Mouse (Mus musculus): ENCODE measurements around the gene Slc25a26.

DNA sequence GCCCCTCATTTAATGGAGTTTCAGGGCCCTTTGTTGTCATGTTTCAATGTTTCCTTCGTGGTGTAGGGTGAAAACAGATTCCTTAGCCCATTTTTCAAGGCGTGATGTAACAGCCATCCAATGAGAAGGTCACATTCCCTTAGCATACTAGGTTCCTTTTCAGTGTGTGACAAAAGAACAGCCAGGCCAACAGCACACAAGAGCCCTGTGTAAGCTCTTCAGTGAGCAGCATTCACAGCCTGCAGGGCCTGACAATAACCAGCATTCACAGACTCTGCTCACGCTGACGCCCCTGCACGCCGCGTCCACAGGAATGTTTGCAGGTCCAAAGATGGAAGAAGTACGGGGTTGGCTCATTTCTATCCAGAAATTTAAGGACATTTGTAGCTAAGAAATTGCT is 77.9 kb downstream of the Slc25a26 start:
- TF ChIP-seq CTCF (IDR thresholded peaks at IDR 0.05; ENCODE audit: low read depth) (no peak), EP300 (IDR thresholded peaks at IDR 0.05; ENCODE audit: low read depth) (no peak)

Measured in liver, embryonic 14.5 days (tissue).